Mouse (Mus musculus) left cerebral cortex, adult 8-10 months (tissue): Measurements from ENCODE around the gene Dad1. TPM values are rescaled to one million over a fixed set of nuclear protein-coding genes. Genes with fewer than 3 reads are reported as not detected.

Source experiments
- DNase-seq, 2 experiments: peaks; one replicate each; pipeline ENCODE4 v3.0.0; 2022; ENCODE audit warnings: low spot score in 2 of 2
- total RNA-seq, 4 experiments: library from RNA; stranded (reverse); gene quantifications; 2 replicates each; pipeline ENCODE4 v1.2.4; 2022

Gene Dad1
- total RNA-seq, 4 experiments from 2014 or later, result 107 to 115 (median 113) TPM

DNA sequence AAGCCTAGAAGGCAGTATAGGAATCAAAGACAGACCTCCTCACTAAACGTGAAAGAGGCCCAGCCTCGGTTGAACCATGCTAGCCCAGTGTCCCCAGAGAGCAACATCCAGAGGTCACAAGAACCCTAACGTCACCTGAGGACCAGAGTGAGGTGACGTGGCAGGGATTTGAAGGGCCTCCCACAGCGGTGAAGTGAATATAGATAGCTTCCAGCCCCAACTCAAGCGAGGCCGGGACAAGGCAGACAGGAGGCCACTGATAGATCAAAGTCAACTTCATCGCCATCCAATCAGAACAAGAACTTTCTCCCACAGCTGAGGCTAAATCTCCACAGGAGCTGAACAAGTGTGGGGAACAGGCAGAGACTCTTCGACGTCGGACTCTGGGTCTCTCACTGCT lies 28.2 kb downstream of the Dad1 start:
- no peak for DNase-seq

DNA sequence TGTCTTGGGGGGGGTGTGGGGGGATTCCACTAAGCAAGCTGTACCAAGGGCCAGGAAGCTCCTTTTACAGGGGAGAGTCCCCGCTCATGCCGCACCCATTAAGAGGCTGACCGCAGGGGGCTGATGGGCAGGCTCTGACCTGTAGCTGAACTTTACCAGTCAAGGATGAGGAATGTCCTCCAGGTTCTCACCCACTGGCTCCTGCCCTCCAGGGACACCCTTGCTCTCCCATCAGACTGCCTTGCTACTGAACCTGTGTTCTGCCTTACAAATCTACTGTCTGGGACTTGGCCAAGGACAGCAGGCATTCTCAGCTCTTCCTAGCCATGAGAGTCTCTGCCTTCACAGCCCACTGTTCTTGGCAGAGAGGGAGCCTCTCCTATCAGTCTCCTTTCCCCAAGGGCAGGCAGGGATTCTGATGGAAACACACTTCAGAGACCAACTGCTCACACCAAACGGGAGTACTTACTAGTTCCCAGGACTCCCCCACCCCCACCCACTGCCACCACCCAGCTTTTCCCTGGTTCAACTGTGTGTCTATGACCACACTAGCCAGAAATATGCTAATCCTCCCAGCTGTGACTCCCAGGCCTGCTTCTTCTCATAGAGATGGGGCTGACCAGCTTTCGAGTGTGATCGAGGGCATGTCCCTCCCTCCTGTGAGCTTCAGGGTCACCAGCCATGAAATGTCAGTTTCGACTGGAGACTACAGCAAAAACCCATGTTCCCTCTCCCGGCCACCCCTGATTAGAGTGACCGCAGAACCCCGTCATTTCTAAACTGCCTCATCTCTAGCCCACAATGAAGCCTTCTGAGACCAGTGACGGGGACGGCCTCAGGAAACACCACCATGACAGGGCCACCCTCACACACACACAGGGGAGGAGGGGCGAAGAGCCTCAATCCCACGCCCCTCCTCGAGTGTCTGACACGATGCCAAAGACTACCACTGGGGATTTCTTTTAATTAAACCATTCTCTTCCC lies 29.1 kb downstream of the Dad1 start:
- no peak for DNase-seq

DNA sequence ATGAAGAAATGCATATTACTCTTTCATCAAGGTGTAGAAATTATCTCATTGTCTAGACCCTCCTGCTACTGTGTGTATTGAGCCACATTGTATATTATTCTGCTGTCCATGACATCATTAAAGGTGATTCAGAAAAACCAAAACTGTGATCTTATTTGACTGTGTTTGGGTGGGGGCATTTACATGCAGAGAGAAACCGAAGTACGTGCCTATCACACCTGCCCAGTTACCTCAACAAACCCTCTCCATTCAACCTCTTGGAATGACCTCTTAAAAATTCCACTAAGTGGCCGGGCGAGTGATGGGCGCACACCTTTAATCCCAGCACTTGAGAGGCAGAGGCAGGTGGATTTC lies 29.9 kb downstream of the Dad1 start:
- no peak for DNase-seq

DNA sequence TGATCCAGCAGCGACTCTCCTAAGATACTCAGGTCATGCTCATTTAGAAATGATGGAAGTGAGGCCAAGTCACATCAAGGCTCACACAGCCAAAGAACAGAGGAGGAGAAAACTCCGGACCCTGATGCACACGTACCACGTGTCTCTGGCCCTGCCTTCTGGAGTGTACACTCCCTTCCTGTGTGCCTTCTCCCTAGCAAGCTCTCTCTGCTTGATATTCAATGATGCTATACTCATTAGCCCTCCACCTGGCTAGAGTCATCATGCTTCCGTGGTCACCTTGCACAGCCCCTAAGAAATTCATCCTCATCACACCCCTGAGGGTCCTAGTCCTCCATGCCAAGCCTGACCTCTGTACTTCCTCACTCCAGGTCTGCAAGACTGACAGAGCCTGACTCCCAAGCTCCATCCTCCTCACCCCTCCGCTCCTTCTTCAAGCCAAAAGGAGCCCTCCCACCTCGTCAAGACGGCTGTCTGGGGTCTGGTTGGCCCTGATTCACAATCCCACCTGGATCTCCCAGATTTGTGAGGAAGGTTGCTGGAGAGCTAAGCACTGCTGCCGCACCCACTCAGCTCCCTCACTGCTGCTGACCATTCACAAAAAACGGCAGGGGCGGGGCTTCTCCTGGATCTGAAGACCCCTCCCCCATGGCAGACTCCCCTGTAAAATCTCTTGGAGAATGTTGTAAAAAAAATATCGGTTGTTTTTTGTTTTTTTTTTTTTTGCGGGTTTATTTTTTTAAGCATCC lies 30.4 kb downstream of the Dad1 start:
- no peak for DNase-seq

DNA sequence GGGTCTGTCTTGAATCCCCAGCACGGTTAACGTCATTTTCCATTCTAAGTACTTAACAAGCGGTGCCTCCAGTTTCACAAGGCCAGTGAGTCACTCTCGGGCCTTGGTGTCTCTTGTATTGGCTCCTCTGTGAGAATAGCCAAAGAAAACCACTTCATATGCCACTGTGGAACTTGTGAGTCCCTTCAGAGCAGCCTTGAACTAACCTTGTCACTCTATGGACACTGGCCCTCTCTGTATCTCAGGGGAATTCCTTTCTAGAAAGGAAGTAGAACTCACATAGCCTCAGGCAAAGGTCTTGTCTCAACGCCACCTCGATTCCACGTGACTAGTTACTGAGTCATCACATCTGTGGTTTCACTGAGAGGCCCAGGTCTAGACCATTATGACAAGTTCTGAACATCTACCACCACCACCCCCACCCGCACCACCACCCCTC lies 31.6 kb downstream of the Dad1 start:
- no peak for DNase-seq

DNA sequence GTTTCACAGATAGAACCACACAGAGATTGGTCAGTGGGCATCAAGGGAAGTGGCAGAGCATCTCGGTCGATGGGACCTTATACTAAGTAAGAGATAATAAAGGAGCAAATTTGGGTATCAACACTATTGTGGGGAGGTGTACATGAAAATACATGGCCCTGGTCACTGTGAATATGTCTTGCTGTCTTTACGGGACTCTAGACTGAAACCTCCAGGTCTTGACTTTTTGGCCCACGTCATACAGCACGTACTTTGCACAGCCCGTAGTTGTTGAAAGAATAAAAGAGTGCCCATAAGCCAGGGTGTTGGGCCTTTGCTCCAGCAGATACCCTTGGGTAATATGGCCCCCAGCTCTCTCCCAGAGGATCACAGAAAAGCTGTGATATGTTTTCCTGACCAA lies 32.3 kb downstream of the Dad1 start:
- DNase-seq, result no peak

DNA sequence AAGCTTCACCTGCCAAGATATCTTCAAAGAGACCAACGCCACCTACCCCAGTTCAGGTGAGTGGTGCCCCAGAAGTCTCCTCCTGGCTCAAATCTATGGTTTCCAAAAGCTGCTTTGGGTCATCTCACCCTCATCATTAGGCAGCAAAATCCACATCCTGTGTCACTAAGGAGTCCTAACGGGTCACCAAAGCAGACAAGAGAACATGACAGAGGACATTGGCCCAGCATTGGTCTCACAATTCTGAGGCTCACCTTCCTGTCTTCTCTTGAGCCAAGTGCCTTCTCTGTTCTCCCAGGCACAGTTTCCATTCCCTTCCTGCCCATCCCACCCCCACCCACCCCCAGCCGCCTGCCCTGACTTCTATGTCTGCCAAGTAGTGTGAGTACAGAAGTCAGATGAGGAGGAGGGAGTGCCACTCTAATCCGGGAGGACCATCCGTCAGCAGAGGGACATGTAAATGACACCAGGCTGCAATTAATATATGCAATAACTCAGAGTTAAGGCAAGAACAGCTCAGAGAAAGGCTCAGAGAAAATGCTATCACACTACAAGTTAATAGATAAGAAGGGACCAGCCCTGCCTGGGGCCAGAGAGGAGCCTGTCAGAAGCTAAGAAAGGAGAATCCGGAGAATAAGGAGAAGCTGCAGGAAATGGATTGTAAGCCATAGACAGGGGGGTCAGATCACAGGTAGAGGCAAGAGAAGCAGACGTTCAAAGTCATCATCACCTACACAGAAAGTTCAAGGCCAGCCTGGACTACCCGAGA lies 33.0 kb downstream of the Dad1 start:
- no peak for DNase-seq

DNA sequence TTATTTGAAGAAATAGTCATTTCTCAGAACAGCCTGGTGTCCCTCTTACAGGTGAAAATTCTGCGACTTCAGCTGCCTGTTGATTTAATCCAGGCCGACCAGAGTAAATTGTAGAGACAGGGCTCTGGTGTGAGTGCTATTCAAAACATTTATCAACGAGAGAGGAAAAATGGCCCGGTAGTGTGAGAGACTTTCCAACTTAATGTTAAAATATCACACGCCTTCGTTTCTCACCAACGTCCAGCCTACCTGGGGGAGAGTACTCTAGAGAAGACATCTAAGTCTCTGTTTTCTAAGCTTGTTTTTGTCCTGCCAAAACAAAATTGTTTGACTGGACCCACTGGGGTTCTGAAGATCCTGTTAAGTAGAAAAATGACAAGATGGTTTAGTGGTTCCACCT lies 34.1 kb downstream of the Dad1 start:
- DNase-seq, result no peak

DNA sequence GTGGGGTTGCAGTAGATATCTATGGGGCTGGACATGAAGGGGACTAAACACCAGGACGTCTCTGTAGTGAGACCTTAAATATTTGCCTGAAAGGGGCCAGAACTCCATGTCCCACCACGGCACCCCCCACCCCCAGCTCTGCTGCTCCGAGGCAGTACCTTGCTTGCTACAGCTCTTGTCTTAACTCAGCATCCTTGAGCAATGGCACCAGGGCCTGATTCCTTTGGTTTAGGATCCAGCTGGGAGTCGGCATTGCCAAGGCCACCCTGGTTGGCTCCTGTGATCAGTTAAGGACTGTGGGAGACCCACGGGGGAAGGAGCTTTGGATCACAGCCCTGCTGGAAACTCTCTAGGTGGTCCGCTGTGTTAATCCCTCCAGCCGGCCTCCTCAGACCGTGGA lies 34.6 kb downstream of the Dad1 start:
- no peak for DNase-seq

DNA sequence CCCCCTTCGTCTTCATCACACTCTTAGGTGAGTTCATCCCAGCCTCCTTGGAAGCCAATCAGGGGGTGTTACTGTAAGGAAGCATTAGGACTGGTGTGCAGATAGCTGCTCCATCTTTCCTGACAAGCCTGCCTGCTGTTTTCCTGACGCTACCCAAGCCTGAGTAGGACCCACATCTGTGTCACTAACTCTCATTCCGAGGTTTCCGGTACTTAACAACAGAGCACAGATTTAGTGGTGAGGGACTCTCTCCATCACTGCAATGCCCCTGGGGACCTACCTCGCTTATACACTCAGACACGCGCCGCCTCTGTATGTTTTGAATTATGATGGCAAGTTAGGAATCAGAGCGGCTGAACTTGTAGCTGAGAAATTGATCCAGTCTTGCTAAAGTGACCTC lies 35.2 kb downstream of the Dad1 start:
- DNase-seq, result no peak

DNA sequence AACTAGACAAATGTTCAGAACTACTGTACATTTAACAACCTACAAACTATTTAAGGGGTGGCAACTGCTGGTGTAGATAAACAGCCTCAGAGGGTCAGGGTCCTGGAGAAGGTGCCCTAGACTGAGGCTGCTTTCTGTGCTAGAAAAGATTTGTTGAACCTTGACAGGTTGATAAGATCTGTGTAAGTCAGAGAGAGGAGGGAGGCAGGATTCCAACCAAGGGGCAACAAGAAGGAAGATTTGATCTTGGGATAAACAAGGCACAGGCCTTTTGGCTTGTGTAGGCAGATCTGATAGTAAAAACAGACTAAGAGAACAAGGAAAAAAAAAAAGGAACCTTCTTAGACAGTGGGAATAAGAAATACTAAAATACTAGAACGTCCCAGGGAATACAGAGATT lies 35.7 kb downstream of the Dad1 start:
- no peak for DNase-seq

DNA sequence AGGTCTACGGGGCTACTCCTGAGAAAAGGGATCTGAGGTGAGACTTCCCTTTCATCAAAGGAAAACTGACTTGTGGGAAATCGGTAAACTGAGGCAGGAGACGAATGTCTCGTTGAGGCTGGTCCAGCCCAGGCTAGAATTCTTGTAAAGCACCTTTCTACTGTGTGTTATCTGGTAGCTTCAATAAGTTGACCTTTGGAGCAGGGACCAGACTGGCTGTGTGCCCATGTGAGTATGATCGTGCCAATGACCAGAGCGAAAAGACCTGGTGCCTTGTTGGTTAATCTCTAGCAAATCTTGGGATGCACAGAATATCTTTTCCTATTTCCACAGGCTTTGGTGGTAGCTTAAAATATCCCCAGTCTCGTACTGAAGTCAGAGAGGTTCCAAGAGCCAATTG lies 37.8 kb downstream of the Dad1 start:
- DNase-seq, result no peak

DNA sequence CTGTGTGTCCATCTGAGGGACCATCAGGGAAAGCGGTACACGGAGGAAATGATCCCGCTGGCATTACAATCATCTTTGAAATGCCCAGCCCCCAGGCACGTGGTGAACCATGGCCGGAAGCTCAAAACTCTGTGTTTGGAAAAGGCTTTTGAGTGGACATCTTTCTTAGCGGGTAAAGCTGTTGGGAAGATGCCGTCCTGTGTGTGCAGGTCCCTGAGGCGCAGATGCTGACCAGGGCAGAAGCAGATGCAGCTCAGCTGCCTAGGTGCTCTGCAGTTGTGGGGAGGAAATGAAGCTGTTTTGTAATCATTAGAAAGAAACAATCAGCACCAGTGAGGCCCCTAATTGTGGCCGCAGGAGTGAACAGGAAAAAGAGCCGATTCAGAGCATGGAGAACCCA lies 39.0 kb downstream of the Dad1 start:
- DNase-seq, result no peak

DNA sequence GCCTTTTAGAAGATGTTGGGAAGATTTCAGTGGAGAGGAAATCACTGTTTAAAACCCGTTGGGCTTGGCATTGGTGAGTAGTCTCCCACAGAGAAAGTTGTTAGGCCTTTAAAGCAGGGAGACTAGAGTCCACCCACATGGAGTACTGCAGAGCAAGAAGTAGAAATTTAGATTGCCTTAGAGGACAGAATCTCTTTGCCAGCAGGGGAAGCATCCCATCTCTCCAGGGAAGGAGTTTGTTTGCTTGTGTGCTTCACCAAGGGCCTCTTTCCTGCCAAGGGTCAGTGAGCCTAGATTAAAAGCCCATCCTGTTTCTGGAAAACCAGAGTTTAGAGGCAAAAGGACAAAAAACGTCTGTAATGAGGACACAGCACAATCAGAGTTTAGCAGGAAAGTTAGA lies 39.4 kb downstream of the Dad1 start:
- DNase-seq, result no peak

DNA sequence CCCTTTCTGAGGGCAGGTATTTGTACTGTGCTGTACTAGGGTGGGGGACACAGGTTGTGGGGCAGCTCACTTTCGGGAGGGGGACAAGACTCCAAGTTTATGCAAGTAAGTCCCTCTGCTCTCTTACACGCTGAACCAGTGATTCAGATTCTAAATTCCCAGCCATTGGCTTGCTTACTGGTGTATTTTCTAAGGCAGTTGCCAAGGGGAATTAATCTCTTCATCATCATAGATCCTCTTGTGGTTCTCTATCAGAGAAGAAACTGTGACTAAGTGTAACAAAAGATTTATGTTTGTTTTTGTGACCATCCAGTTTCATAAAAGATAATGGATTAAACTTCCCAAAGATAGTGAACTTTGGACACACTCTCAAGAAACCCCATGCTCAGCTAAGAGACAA lies 40.2 kb downstream of the Dad1 start:
- no peak for DNase-seq

DNA sequence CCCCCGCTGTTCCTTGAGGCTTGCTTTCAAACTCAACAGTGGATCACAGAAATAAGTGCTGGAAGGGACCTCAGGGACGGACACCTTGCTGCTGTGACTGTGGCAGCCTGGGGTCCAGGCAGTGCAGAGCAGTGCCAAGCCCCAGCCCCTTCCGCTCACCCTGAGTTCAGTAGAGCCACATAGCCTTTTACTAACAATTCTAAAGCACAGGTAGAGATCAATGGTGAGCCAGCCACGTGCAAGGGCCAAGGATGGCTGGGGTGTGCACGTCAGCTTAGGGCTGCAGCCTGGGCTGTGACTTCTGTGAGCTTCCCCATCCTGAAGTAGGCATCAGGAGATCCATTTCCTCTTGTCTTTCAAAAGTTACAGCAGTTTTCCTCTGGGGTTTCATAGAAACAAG lies 42.1 kb downstream of the Dad1 start:
- DNase-seq, result no peak

DNA sequence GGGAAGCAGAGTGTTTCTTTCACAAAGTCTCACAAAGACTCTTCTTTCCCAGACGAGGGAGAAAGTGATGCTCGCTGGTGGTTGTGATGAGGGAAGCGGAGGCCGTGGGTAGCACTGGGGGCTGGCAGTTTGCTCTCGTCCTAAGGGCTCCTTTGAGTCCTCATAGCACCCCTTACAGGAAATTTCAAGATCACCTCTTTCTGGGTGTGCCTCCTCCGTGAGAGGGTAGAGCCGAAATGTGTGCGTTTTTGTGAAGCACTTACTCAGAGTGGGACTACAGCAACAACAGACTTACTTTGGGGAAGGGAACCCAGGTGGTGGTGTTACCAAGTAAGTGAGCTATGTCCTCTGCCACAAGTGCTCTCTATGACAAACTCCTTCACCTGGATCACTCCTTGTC lies 42.7 kb downstream of the Dad1 start:
- no peak for DNase-seq

DNA sequence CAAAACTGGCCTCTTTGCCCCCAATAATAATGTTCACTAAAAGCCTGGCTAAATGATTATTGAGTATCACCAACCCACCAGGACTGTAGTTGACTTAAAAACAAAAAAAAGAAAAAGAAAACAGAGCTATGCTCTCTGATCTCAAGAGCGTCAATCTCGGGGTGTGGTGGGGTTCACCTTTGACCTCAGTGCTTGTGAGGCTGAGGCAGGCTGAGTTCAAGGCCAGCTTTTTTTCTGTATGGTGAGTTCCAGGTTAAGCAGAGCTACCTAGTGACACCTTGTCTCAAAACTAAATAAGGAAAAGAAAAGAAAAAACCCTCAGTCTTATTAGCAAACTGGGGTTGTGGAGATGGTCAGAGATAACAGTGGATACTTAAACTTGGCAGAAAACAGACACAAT lies 43.5 kb downstream of the Dad1 start:
- no peak for DNase-seq

DNA sequence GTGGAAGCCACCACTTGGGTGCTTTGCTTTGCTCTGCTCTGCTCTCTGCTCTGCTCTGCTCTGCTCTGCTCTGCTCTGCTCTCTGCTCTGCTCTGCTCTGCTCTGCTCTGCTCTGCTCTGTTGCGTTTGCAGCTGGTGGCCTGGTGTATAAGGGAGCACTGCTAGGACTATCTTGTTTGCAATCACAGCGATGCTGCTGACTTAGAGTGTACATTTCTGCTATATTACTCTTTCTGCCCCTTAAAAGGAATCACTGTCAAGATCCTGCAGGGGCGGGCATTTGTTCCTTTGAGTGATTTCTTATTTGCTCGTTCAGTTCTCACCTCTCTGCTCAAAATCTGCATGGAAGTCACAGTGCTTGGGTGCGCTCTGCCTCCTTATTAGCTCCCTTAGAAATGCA lies 44.0 kb downstream of the Dad1 start:
- DNase-seq, result no peak

DNA sequence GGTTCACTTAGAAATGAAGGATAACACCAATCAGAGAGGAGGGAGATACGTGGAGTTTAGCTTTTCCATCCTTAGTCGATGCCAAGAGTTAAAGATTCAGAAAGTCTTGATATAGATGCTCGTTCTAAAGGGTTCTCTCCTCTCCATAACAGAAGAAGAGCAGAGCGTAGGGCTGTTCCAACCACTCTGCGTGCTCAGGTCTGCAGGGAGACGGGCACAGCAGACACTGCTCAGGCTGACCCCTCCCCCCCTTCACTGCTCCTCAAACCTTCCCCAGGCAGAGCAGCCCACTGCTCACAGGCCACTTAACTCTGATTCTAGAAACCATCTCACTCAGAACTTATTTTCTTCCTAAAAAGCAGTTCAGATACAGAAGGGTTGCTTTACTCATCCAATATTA lies 45.2 kb downstream of the Dad1 start:
- no peak for DNase-seq

DNA sequence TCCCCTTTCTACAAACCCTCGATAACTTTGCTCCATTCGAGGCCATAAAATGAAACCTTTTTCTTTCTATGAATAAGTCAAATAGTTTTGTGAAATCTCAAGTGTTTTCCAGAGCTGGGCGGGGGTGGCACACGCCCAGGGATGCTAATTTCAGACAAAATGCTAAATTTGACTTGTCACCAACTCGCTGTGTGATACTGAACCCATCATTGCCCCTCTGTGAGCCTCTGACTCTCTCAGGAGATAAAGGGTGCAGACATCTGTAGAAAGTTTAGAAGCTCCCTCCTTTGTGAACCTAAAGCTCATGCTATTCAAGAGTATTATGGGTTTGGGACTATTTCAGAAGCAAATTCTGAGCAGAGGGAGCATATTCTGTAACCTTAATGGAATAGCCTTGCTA lies 46.0 kb downstream of the Dad1 start:
- no peak for DNase-seq
